Mouse (Mus musculus): ENCODE data around the gene Mettl2. TPM values are rescaled to one million over a fixed set of nuclear protein-coding genes. Genes with fewer than 3 reads are reported as not detected.

Mettl2 gene
- polyA plus RNA-seq, 1 experiment = 4.6 TPM

DNA sequence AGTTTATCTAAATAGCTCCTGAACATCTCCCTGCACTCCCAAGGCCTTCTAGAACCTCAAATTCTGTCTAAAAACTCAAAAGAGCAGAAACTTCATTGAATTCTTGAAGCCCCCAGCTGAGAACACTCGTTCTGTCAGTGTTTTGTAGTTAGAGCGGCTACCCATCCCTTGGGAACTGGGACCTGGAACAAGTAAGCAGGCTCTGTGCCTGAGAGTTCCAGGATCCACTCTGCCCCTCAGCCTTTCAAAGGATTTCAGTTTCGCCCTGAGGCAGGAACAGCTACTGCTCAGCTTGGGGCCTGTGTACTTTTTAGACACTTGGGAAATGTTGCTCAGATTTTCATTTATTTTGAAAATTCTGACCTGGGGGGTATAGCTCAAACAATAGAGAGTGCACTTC is 20.4 kb downstream of the Mettl2 start, which contains the start of gene Gm10842:
Gm10842 (plus strand) TSS at position 301 of the 400 bp plus-strand sequence.
- Histone ChIP-seq H3K27me3 (ENCODE audit: control insufficient read depth, insufficient read depth, low read length) (peaks cover 5% of the 10 kb centered on the region; the same call in 1 of the 2 replicates), H3K4me1 (ENCODE audit: control insufficient read depth, insufficient read depth, insufficient read length, low read length) (no peaks in the 10 kb centered on the region), H3K27ac (ENCODE audit: insufficient read depth, low read depth, low read length) (no peak within 1 kb of the TSS), H3K4me3 (ENCODE audit: low read depth, low read length) (no peak within 1 kb of the TSS), H3K36me3 (ENCODE audit: control insufficient read depth, insufficient read depth, low read length) (no peaks in the 10 kb centered on the region)
- no peak for TF ChIP-seq POLR2A (IDR thresholded peaks at IDR 0.05; ENCODE audit: low read depth, low read length)
- no peak for TF ChIP-seq CTCF (IDR thresholded peaks at IDR 0.05; ENCODE audit: extremely low read depth, insufficient read length, insufficient replicate concordance, low read depth, low read length)
- 87% methylated on average over 3 of the region's 3 CpGs for WGBS

- WGBS = 65% methylated on average over 3 of the region's 3 CpGs
- Histone ChIP-seq H3K4me3 (ENCODE audit: low read depth, low read length) (no peak overlapping the region), H3K4me1 (ENCODE audit: control insufficient read depth, insufficient read depth, insufficient read length, low read length) (no peaks in the 10 kb centered on the region), H3K27me3 (ENCODE audit: control insufficient read depth, insufficient read depth, low read length) (peaks cover 5% of the 10 kb centered on the region; the same call in 1 of the 2 replicates), H3K27ac (ENCODE audit: insufficient read depth, low read depth, low read length) (no peak overlapping the region), H3K36me3 (ENCODE audit: control insufficient read depth, insufficient read depth, low read length) (no peaks in the 10 kb centered on the region)
- TF ChIP-seq CTCF (IDR thresholded peaks at IDR 0.05; ENCODE audit: extremely low read depth, insufficient read length, insufficient replicate concordance, low read depth, low read length) (no peak), POLR2A (IDR thresholded peaks at IDR 0.05; ENCODE audit: low read depth, low read length) (no peak)
Measured at GRCm38 (mm10) chr11:105149353-105149752, 23.1 kb downstream of the Mettl2 start.

- H3K4me1 ChIP-seq (ENCODE audit: control insufficient read depth, insufficient read depth, insufficient read length, low read length) = no peaks in the 10 kb centered on the region
- WGBS = 77% methylated on average over 1 of the region's 1 CpGs
- H3K27me3 ChIP-seq (ENCODE audit: control insufficient read depth, insufficient read depth, low read length) = peaks cover 5% of the 10 kb centered on the region; the same call in 1 of the 2 replicates
- no peaks in the 10 kb centered on the region for H3K36me3 ChIP-seq (ENCODE audit: control insufficient read depth, insufficient read depth, low read length)
- no peak overlapping the region for H3K27ac ChIP-seq (ENCODE audit: insufficient read depth, low read depth, low read length)
- H3K4me3 ChIP-seq (ENCODE audit: low read depth, low read length) = no peak overlapping the region
- TF ChIP-seq CTCF (IDR thresholded peaks at IDR 0.05; ENCODE audit: extremely low read depth, insufficient read length, insufficient replicate concordance, low read depth, low read length) (no peak), POLR2A (IDR thresholded peaks at IDR 0.05; ENCODE audit: low read depth, low read length) (no peak)
Measured at GRCm38 (mm10) chr11:105149766-105150165, 23.5 kb downstream of the Mettl2 start.

DNA sequence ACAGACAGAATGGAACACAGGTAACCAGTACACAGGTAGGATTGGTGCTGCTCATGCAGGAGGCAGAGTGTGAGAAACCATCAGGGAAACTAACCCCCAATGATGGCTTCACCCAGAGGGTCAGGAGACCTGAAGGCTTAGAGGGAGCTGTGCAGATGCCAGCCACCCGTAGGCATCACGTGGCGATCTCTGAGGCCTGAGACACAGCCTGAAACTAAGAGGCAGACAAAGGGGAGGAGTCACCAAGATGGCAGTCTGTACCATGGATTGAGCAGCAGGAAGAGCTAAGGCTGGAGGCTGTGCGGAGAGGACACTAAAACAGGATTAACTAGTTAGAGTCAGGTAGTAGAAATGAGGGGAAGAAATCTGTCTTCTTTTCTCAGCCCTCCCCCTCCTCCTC is 24.5 kb downstream of the Mettl2 start:
- Histone ChIP-seq H3K4me1 (ENCODE audit: control insufficient read depth, insufficient read depth, insufficient read length, low read length) (no peaks in the 10 kb centered on the region), H3K27ac (ENCODE audit: insufficient read depth, low read depth, low read length) (no peak overlapping the region), H3K4me3 (ENCODE audit: low read depth, low read length) (no peak overlapping the region), H3K27me3 (ENCODE audit: control insufficient read depth, insufficient read depth, low read length) (peaks cover 5% of the 10 kb centered on the region; the same call in 1 of the 2 replicates), H3K36me3 (ENCODE audit: control insufficient read depth, insufficient read depth, low read length) (no peaks in the 10 kb centered on the region)
- WGBS = 63% methylated on average over 4 of the region's 4 CpGs
- TF ChIP-seq POLR2A (IDR thresholded peaks at IDR 0.05; ENCODE audit: low read depth, low read length) = no peak
- TF ChIP-seq CTCF (IDR thresholded peaks at IDR 0.05; ENCODE audit: extremely low read depth, insufficient read length, insufficient replicate concordance, low read depth, low read length) = no peak

- Histone ChIP-seq H3K4me1 (ENCODE audit: control insufficient read depth, insufficient read depth, insufficient read length, low read length) (no peaks in the 10 kb centered on the region), H3K27ac (ENCODE audit: insufficient read depth, low read depth, low read length) (no peak overlapping the region), H3K27me3 (ENCODE audit: control insufficient read depth, insufficient read depth, low read length) (peaks cover 5% of the 10 kb centered on the region; the same call in 1 of the 2 replicates), H3K36me3 (ENCODE audit: control insufficient read depth, insufficient read depth, low read length) (no peaks in the 10 kb centered on the region), H3K4me3 (ENCODE audit: low read depth, low read length) (no peak overlapping the region)
- TF ChIP-seq CTCF (IDR thresholded peaks at IDR 0.05; ENCODE audit: extremely low read depth, insufficient read length, insufficient replicate concordance, low read depth, low read length) (no peak), POLR2A (IDR thresholded peaks at IDR 0.05; ENCODE audit: low read depth, low read length) (no peak)
- WGBS = 19% methylated on average over 19 of the region's 19 CpGs
Measured at GRCm38 (mm10) chr11:105151226-105152016, 25.2 kb downstream of the Mettl2 start.

GRCm38 (mm10) chr11:105152017-105152300 is 25.7 kb downstream of the Mettl2 start:
- 39% methylated on average over 2 of the region's 4 CpGs for WGBS
- H3K27me3 ChIP-seq (ENCODE audit: control insufficient read depth, insufficient read depth, low read length) = peaks cover 5% of the 10 kb centered on the region; the same call in 1 of the 2 replicates
- TF ChIP-seq POLR2A (IDR thresholded peaks at IDR 0.05; ENCODE audit: low read depth, low read length) (no peak), CTCF (IDR thresholded peaks at IDR 0.05; ENCODE audit: extremely low read depth, insufficient read length, insufficient replicate concordance, low read depth, low read length) (no peak)
- H3K4me1 ChIP-seq (ENCODE audit: control insufficient read depth, insufficient read depth, insufficient read length, low read length) = no peaks in the 10 kb centered on the region
- no peak overlapping the region for H3K27ac ChIP-seq (ENCODE audit: insufficient read depth, low read depth, low read length)
- no peak overlapping the region for H3K4me3 ChIP-seq (ENCODE audit: low read depth, low read length)
- no peaks in the 10 kb centered on the region for H3K36me3 ChIP-seq (ENCODE audit: control insufficient read depth, insufficient read depth, low read length)

GRCm38 (mm10) chr11:105152357-105152899 is 26.2 kb downstream of the Mettl2 start:
- 79% methylated on average over 11 of the region's 11 CpGs for WGBS
- TF ChIP-seq CTCF (IDR thresholded peaks at IDR 0.05; ENCODE audit: extremely low read depth, insufficient read length, insufficient replicate concordance, low read depth, low read length) (no peak), POLR2A (IDR thresholded peaks at IDR 0.05; ENCODE audit: low read depth, low read length) (no peak)
- no peaks in the 10 kb centered on the region for H3K36me3 ChIP-seq (ENCODE audit: control insufficient read depth, insufficient read depth, low read length)
- no peak overlapping the region for H3K27ac ChIP-seq (ENCODE audit: insufficient read depth, low read depth, low read length)
- no peak overlapping the region for H3K4me3 ChIP-seq (ENCODE audit: low read depth, low read length)
- no peaks in the 10 kb centered on the region for H3K4me1 ChIP-seq (ENCODE audit: control insufficient read depth, insufficient read depth, insufficient read length, low read length)
- peaks cover 5% of the 10 kb centered on the region; the same call in 1 of the 2 replicates for H3K27me3 ChIP-seq (ENCODE audit: control insufficient read depth, insufficient read depth, low read length)
